Mouse (Mus musculus) lung, postnatal 0 days (tissue): ENCODE data around the gene Spats1.

ENCODE experiments used
- CTCF ChIP-seq: IDR thresholded peaks from 2 replicates; pipeline ENCODE4 v1.5.1; 2016; ENCODE audit warnings: antibody characterized with exemption, mild to moderate bottlenecking
- EP300 ChIP-seq: IDR thresholded peaks from 2 replicates; pipeline ENCODE4 v1.6.1; 2016; ENCODE audit warnings: antibody characterized with exemption, mild to moderate bottlenecking, control low read depth

- TF ChIP-seq CTCF (no peak), EP300 (no peak)
Observed at GRCm38 (mm10) chr17:45432706-45433398, 42.4 kb downstream of the Spats1 start.
